Mouse (Mus musculus) embryo, embryonic 10.5 days (tissue): Measurements from ENCODE around the gene Syt8.
"Not testable (repeated sequence)": the region's sequence is repeated elsewhere in the genome, so short reads cannot be mapped to it uniquely, and the experiment has no call there.

Experiments
- DNase-seq: peaks from one replicate; pipeline ENCODE4 v3.0.0-alpha.2; 2015; ENCODE audit warnings: low spot score

The Syt8 gene

DNA sequence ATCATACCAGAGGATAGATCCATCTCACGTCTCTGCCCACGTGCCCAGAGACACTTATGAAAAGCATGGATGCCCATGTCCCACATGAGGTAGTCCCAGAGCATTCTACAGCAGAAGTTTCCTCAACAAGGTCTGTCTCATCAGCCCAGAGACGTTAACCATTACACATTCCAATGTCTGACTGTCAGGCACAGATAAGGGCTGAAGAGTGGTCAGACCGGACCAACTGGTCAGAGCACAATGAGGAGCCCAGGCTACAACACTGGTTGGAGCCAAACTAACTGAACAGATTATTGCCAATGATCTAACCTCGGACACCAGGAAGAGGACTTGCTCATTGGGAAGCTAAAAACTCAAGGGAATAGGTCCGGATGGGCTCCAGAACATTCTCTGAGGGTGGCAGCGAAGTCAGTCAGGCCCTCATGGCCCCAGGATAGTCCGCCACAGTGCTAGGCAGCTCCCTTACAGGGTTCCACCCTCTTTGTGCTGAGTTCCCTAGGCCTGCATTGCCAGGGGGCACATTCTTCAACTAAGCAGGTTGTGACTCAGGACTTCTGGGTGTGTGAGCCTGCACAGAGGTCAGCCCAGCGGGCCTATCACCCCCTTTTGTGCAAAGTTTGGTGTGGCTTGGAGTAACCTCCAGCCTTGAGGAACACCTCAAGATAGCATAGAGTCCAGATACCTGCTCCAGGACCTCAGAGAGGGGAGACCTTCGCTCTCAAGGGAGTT, at the start of gene Syt8:
TSS of gene Syt8 (plus strand) at position 714 of the 729 bp plus-strand sequence.
- no peak for DNase-seq

DNA sequence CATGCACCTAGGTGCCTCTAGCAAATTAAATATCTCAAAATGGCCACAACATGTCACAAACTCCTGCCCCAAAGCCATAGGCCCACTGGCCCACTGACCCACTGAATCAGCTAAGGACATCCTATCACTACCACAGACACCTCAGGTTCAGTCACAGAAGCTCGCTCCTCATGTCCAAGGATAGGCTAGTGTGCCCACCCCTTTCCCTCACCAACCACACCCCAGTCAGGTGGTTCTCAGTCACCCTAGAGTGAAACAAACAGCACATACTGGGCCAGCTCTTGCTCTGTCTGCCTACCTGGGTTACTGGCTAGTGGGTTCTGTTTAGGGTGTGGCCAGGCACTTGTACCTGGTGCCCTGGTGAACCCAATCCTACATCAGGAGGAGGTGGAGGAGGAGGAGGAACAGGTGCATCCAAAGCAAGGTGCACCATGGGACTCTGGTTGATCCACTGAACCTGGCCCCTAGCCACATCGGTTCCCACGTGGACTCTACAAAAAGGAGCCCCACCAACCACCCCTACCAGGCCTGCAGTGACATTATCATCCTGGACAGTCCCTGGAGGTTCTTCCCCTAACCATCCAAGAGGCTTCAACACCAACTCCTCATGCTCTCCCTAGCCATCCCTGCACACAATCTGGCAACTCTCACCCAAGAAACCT, 48.8 kb upstream of the Syt8 start:
- no peak for DNase-seq

- DNase-seq, result no peak
Measured at GRCm38 (mm10) chr7:142386621-142387201, 47.9 kb upstream of the Syt8 start.

DNA sequence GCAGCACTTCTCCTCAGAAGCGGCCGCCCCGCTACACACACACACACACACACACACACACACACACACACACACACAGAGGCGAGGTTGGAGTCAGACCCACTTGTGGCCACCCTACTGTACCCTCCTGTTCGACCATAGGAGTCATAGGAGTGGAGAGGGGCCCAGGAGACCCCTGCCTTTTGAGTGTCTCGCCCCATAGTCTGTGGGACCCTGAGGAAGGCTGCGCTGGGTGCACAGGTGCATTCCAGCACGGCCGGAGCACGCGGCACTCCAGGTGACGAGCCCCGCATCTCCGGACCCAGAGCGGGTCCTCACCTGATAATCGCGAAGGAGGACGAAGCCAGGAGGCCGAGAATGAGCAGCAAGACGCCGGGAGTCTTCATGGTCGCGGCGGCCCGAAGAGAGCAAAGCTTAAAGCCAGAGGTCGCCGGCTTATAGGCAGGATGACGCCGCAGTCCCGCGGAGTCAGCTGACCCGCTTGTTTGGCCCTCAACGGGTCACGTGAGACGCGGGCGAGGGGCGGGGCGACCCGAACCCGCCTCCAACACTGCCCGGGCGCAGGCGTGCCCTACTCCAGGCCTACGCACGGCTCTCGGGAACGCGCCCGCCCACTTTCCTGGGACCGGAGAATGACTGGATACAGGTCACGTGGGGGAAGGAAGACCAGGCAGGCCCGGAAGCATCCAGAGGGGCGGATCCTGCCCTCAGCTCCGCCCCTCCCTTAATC, 47.1 kb upstream of the Syt8 start, which contains the start of gene Ctsd:
TSS of gene Ctsd (minus strand) at position 620 of the 730 bp plus-strand sequence.
- peak; percentile 98 for DNase-seq

DNA sequence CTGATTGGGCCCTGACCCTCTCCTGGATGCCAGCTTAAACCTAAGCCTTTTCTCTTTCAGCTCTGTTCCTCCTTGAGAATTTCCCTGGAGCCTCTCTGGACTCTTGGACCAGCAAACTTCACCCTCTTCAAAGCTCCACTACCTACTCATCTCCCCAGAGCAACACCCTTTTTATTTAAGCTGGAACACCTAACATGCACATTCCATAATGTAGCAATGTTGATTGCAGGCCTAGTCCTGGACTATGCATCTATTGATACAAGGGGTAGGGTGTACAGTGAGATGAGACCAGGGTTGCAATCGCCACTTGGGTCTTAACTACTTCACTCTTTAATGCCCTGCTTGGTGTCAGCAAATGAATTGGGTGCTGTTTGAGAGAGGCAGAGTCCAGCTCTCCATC, 46.5 kb upstream of the Syt8 start:
- no peak for DNase-seq

DNA sequence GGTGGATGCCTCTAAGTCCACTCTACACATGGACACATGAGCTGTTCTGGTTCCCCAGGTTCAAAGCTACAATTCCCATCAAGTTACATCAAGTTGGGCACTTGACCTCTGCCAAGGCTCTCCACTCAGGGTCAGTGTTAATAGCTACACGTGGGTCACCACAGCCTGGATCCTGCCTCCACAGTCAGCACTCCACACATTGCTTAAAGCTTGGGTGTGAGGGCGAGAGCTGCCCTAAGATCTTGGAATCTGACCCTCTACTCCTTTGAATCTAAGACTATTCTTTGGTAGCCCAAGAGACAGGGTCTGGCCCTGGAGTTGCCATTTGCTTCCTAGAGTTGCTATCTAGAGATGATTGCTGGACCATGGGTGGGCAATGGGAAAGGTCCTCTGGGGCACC, 45.9 kb upstream of the Syt8 start:
- no peak for DNase-seq

DNA sequence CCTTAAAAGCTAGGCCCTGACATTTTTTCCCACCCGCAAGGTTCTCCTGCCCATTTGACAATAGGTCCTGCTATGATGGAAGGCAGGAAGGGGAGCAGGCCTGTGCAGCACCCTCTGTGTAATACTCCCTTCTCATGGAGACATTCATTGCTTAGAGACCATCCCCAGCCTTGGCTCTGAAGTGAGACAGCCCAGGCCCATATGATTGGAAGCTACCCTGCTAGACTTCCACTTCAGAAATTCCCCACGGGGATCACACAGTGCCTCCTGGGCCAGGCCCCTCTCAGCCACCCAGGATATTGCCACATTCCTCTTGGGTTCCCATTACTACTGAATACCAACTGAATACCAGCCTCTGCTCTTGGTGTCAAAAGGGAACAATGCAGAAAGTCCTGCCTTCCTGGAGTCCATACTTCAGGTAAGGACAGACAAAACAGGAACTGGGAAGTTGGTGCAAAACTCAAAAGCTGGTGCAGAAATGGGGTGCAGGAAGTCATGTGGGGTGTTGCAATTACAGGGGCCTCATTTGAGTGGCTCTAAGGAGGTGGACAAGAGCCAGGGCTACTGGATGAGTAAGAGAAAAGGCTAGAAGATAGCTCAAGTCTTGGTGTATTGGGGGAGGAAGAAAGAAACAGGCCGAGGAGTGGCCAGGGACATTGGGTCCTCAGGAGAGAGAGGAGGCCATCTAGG, 44.5 kb upstream of the Syt8 start:
- DNase-seq, result no peak

GRCm38 (mm10) chr7:142391108-142391507, 43.5 kb upstream of the Syt8 start:
- DNase-seq, result no peak

DNA sequence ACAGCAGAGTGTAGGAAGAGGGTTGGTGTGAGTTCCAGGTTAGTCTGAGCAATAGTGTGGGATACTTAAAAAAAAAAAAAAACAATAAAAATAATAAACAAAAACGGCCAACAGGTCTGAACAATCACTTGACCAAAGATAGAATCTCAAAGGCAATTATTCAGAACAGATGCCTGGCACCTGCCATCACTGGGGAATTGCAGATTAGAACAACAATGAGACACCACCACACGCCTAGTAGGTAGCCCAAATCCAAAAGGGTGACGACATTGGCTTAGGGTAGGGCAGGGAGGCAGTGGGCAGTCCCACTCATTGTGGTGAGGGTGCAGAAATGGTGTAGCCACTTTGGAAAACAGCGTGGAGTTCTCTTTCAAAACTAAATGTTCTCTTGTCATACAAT, 43.0 kb upstream of the Syt8 start:
- no peak for DNase-seq

- no peak for DNase-seq
Measured at GRCm38 (mm10) chr7:142393191-142393590, 41.5 kb upstream of the Syt8 start.

DNA sequence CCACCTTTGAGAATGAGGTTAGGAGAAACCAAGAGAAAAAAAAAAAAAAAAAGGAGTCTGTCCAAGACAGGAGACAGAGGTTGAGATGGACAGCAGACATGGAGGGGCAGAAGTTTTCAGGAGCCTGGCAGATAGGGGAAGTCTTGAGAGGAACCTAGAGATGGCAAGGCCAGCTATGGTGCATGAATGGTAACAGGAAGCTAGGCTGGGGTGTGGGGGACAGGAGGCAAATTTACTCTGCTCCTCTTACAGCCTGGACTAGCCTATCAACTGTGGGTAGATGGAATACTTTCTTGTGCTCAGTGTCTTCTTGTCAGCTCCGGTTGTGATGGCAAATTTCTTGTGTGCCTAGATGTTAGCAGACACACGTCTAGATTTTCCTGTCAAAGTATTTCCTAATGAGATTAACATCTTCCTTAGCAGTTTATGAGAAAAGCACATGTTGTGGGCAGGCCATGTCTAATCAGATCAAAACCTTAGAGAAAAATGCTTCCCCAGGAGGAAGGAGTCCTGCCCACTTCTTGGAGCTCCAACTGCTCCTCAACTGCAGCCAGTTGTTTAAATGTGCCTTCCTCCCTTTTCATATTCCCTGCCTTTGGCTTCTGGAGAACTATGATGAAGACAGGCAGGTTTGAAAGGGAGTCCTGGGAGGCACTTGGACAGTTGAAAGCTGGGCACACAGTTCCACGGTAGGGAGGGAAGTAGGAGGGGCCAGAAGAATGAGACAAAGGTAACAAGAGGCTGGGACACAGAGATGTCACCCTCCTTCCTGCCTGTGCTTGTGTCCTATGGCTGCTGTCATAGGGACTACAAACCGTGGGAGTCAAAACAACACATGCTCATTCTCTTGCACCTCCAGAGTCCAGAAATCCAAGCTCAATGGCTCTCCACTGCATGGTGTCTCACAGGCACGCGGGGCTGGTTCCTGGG, 40.1 kb upstream of the Syt8 start:
- no peak for DNase-seq

DNA sequence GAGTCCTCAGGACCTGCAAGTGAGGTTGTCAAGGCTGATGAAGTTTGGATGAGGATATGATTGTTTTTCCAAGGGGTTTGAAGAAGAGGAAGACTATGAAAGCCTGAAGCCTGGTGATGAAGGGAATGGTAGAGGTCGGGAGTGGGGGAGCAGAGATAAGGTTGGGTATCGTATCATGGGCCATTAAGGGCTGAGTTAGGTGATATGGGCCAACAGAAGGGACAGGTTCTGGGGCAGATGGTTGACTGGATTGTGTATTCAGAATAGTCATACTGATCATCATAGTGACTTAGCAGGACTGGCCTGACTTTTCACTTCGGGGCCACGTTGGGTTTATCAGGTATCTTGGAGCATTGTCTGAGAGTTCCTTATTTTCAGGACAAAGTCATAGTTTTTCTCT, 39.2 kb upstream of the Syt8 start:
- DNase-seq, result no peak

GRCm38 (mm10) chr7:142396611-142397010, 38.0 kb upstream of the Syt8 start:
- no peak for DNase-seq

DNA sequence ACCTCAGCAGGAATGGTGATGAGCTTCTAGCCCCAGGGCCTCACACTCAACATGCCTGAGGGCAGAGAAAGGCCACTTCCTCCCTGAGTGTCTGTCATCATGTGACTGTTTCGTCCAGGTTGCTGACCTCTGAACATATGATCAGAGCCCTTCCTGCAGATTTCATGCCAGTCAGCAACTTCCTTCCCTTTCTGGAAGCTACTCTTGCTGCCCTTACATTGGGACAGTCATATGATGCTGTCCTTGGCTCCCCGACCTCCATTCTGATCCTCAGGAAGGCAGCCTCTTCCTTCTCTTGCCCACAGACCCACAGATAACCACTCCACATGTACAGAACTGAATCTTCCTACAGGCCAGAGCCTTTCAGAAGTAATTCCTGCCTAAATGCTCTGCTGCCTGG, 36.6 kb upstream of the Syt8 start:
- DNase-seq, result no peak

- no peak for DNase-seq
Measured at GRCm38 (mm10) chr7:142399250-142399649, 35.4 kb upstream of the Syt8 start.

DNA sequence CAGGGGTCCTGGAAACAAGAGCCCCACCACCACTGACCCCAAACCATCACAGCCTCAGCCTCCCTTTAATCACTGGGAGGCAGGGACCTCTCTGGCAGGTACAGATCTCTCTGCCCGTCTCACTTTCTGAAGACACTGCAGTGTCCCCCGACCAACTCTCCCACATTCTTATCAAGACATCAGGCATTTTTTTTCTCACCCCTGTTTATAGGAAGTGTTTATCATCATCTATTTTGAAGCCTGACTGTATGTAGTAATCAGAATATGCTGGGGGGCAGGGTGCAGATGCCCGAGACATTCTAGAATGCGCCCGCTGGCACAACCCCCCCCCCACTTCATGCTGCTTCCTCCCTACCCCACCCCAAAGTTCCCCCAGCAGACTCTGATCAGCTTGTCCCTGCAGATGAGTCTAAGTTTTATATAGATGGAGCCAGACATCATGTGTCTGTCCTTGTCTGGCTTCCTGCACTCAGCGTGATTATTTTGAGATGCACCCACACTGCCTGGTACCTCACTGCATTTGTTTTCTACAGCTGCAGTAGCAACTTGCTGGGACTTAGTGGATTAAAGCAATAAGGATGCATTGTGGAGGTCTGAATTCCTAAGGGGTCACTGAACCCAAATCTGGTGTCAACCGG, 34.4 kb upstream of the Syt8 start:
- DNase-seq, result no peak

GRCm38 (mm10) chr7:142400750-142401142, 33.9 kb upstream of the Syt8 start:
- DNase-seq, result peak; percentile 29

DNA sequence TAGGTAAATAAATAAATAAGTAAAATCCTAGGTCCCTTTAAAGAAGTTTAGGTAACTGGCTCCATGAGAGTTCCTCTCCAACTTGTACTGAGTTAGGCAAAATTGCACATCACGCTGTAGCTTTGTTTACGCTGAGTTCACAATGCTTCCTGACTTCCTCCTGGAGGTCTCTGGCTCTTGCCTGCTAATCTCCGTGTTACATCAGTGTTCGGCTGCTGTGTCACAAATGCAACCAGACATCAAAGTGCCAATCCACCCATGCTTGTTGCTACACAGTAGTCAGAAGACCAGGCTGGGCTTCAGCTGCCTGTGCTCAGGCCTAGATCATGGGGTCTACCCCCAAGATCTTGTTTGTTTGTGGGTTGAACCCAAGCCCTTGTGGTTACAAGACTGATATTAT, 31.1 kb upstream of the Syt8 start:
- DNase-seq, result no peak

DNA sequence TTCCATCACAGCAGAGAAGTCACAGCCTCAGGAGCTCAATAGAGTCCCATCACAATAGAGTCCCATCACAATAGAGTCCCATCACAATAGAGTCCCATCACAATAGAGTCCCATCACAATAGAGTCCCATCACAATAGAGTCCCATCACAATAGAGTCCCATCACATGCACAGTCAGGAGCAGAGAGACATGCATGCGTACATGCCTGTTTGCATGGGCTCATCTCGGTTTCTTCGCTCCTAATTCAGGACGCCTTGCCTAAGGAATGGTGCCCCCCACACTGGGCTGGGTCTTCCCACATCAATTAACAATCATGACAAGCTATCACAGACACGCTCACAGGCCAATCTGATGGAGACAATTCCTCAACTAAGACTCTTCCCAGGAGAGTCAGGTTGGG, 29.5 kb upstream of the Syt8 start:
- DNase-seq, result not testable (repeated sequence)

GRCm38 (mm10) chr7:142407935-142408334, 26.7 kb upstream of the Syt8 start:
- DNase-seq, result no peak
